Mouse (Mus musculus): ENCODE data around the gene Gm49358. TPM values are rescaled to one million over a fixed set of nuclear protein-coding genes. Genes with fewer than 3 reads are reported as not detected.

The Gm49358 gene
- polyA plus RNA-seq, 1 experiment: not detected

- Histone ChIP-seq H3K9me3 (replicated peaks; ENCODE audit: control insufficient read depth, insufficient read depth, low read length, poor library complexity, severe bottlenecking) (no peaks in the 10 kb centered on the region), H3K4me1 (ENCODE audit: control insufficient read depth, insufficient read depth, low read length) (no peaks in the 10 kb centered on the region), H3K27me3 (ENCODE audit: control insufficient read depth, insufficient read depth, low read length, poor library complexity, severe bottlenecking) (no peaks in the 10 kb centered on the region), H3K9ac (ENCODE audit: low read depth, poor library complexity, severe bottlenecking) (no peak overlapping the region), H3K27ac (ENCODE audit: insufficient read depth, low read length) (no peak overlapping the region), H3K4me3 (ENCODE audit: low read depth, low read length) (no peak overlapping the region), H3K36me3 (ENCODE audit: control insufficient read depth, insufficient read depth, low read length, poor library complexity, severe bottlenecking) (no peaks in the 10 kb centered on the region)
- TF ChIP-seq CTCF (IDR thresholded peaks at IDR 0.05; ENCODE audit: low read depth, low read length): no peak
- no peak for TF ChIP-seq POLR2A (IDR thresholded peaks at IDR 0.05; ENCODE audit: insufficient read depth, low read length)
Observed at GRCm38 (mm10) chr10:86852160-86852559, 88.4 kb downstream of the Gm49358 start.

DNA sequence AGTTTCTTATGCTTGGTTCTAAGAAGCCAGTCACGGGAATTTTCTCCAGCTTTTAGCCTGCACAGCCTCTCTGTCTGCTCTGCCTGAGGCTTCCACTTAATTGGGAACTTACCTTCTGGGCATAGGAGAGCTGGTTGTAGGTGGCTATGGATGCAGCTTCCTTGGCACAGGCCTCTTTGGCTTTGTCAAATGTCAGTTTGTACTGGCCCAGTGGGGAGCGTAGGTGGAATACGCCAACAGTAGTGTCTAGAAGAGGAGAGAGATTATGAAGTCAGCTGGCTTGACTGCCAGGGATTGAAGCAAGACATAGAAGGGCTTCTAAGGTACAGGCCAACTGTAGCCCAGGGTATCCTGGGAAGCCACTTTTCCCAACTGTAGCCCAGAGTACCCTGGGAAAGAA, 89.7 kb downstream of the Gm49358 start:
- H3K4me3 ChIP-seq (ENCODE audit: low read depth, low read length): no peak overlapping the region
- no peaks in the 10 kb centered on the region for H3K36me3 ChIP-seq (ENCODE audit: control insufficient read depth, insufficient read depth, low read length, poor library complexity, severe bottlenecking)
- no peaks in the 10 kb centered on the region for H3K9me3 ChIP-seq (replicated peaks; ENCODE audit: control insufficient read depth, insufficient read depth, low read length, poor library complexity, severe bottlenecking)
- TF ChIP-seq EP300 (IDR thresholded peaks at IDR 0.05; ENCODE audit: insufficient read depth, low read depth, low read length) (no peak), POLR2A (IDR thresholded peaks at IDR 0.05; ENCODE audit: insufficient read depth, low read length) (no peak), CTCF (IDR thresholded peaks at IDR 0.05; ENCODE audit: low read depth, low read length) (no peak)
- no peaks in the 10 kb centered on the region for H3K27me3 ChIP-seq (ENCODE audit: control insufficient read depth, insufficient read depth, low read length, poor library complexity, severe bottlenecking)
- no peak overlapping the region for H3K9ac ChIP-seq (ENCODE audit: low read depth, poor library complexity, severe bottlenecking)
- no peaks in the 10 kb centered on the region for H3K4me1 ChIP-seq (ENCODE audit: control insufficient read depth, insufficient read depth, low read length)
- H3K27ac ChIP-seq (ENCODE audit: insufficient read depth, low read length): no peak overlapping the region

DNA sequence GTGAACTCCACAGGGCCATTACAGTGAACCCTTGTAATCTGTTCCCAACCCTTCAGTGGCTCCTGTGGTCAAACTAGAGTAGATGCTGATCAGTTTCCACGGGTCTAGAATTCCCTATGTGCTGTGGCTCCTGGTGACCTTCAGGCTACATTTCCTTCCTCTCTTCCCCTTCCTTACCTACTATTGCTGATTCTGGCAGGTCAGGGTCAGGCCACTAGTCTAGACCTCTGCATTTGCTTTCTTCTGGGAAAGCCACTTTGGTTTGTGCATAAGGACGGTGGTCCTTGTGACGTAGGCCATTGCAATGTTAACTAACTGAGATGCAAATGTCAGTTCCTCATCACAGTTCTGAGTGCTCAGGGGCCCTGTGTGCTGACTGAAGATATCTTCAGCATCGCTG, 96.6 kb downstream of the Gm49358 start:
- Histone ChIP-seq H3K9me3 (replicated peaks; ENCODE audit: control insufficient read depth, insufficient read depth, low read length, poor library complexity, severe bottlenecking) (no peaks in the 10 kb centered on the region), H3K4me3 (ENCODE audit: low read depth, low read length) (no peak overlapping the region), H3K9ac (ENCODE audit: low read depth, poor library complexity, severe bottlenecking) (no peak overlapping the region), H3K4me1 (ENCODE audit: control insufficient read depth, insufficient read depth, low read length) (no peaks in the 10 kb centered on the region), H3K27me3 (ENCODE audit: control insufficient read depth, insufficient read depth, low read length, poor library complexity, severe bottlenecking) (no peaks in the 10 kb centered on the region), H3K36me3 (ENCODE audit: control insufficient read depth, insufficient read depth, low read length, poor library complexity, severe bottlenecking) (no peaks in the 10 kb centered on the region), H3K27ac (ENCODE audit: insufficient read depth, low read length) (no peak overlapping the region)
- TF ChIP-seq POLR2A (IDR thresholded peaks at IDR 0.05; ENCODE audit: insufficient read depth, low read length) (no peak), EP300 (IDR thresholded peaks at IDR 0.05; ENCODE audit: insufficient read depth, low read depth, low read length) (no peak), CTCF (IDR thresholded peaks at IDR 0.05; ENCODE audit: low read depth, low read length) (no peak)

DNA sequence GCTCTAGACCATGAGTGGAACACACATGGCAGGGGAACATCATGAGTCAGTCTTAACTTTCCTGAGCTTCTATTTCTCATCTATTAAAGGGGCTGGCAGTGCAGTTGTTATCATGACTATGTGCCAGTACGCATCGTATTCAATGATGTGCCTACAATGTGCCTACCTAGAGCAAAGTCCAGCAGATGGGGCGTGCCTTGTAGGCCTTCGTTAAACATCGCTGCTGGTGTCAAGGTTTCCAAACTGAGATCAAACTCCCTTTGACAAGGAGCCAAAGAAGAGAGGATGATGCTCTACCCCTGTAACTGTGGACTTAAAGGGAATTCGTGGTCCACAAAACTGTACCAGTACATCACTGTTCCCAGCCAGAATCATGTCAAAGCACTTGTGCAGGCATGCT, 98.7 kb downstream of the Gm49358 start:
- H3K36me3 ChIP-seq (ENCODE audit: control insufficient read depth, insufficient read depth, low read length, poor library complexity, severe bottlenecking): no peaks in the 10 kb centered on the region
- H3K9ac ChIP-seq (ENCODE audit: low read depth, poor library complexity, severe bottlenecking): no peak overlapping the region
- no peak overlapping the region for H3K27ac ChIP-seq (ENCODE audit: insufficient read depth, low read length)
- no peaks in the 10 kb centered on the region for H3K27me3 ChIP-seq (ENCODE audit: control insufficient read depth, insufficient read depth, low read length, poor library complexity, severe bottlenecking)
- no peak overlapping the region for H3K4me3 ChIP-seq (ENCODE audit: low read depth, low read length)
- TF ChIP-seq CTCF (IDR thresholded peaks at IDR 0.05; ENCODE audit: low read depth, low read length) (no peak), EP300 (IDR thresholded peaks at IDR 0.05; ENCODE audit: insufficient read depth, low read depth, low read length) (no peak), POLR2A (IDR thresholded peaks at IDR 0.05; ENCODE audit: insufficient read depth, low read length) (no peak)
- no peaks in the 10 kb centered on the region for H3K9me3 ChIP-seq (replicated peaks; ENCODE audit: control insufficient read depth, insufficient read depth, low read length, poor library complexity, severe bottlenecking)
- no peaks in the 10 kb centered on the region for H3K4me1 ChIP-seq (ENCODE audit: control insufficient read depth, insufficient read depth, low read length)

DNA sequence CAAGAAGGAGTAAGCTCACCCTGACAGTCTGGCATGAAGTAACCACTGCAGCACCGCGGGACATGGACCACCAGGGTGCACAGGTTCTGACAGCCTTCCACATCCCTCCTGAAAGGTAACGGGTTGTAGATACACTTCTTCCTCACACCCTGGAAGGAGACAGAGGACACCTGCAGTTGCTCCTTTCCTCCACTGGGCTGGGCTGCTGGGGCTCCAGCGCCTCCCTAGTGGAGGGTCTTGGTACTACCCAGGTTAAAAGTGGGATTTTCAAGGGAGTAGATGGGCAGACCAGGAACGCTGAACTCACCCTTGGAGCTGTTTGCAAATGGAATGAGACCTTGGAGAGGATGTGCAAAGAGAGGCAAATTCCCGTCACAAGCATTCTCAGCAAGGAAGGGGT, 99.7 kb downstream of the Gm49358 start:
- Histone ChIP-seq H3K27me3 (ENCODE audit: control insufficient read depth, insufficient read depth, low read length, poor library complexity, severe bottlenecking) (no peaks in the 10 kb centered on the region), H3K4me3 (ENCODE audit: low read depth, low read length) (no peak overlapping the region), H3K9ac (ENCODE audit: low read depth, poor library complexity, severe bottlenecking) (no peak overlapping the region), H3K27ac (ENCODE audit: insufficient read depth, low read length) (no peak overlapping the region), H3K9me3 (replicated peaks; ENCODE audit: control insufficient read depth, insufficient read depth, low read length, poor library complexity, severe bottlenecking) (no peaks in the 10 kb centered on the region), H3K36me3 (ENCODE audit: control insufficient read depth, insufficient read depth, low read length, poor library complexity, severe bottlenecking) (no peaks in the 10 kb centered on the region), H3K4me1 (ENCODE audit: control insufficient read depth, insufficient read depth, low read length) (no peaks in the 10 kb centered on the region)
- no peak for TF ChIP-seq POLR2A (IDR thresholded peaks at IDR 0.05; ENCODE audit: insufficient read depth, low read length)
- TF ChIP-seq EP300 (IDR thresholded peaks at IDR 0.05; ENCODE audit: insufficient read depth, low read depth, low read length): no peak
- TF ChIP-seq CTCF (IDR thresholded peaks at IDR 0.05; ENCODE audit: low read depth, low read length): no peak

- TF ChIP-seq CTCF (IDR thresholded peaks at IDR 0.05; ENCODE audit: low read depth, low read length) (no peak), EP300 (IDR thresholded peaks at IDR 0.05; ENCODE audit: insufficient read depth, low read depth, low read length) (no peak)
- H3K36me3 ChIP-seq (ENCODE audit: control insufficient read depth, insufficient read depth, low read length, poor library complexity, severe bottlenecking): no peaks in the 10 kb centered on the region
- H3K27ac ChIP-seq (ENCODE audit: insufficient read depth, low read length): no peak overlapping the region
- H3K9me3 ChIP-seq (replicated peaks; ENCODE audit: control insufficient read depth, insufficient read depth, low read length, poor library complexity, severe bottlenecking): no peaks in the 10 kb centered on the region
- H3K4me3 ChIP-seq (ENCODE audit: low read depth, low read length): no peak overlapping the region
- no peaks in the 10 kb centered on the region for H3K27me3 ChIP-seq (ENCODE audit: control insufficient read depth, insufficient read depth, low read length, poor library complexity, severe bottlenecking)
- H3K4me1 ChIP-seq (ENCODE audit: control insufficient read depth, insufficient read depth, low read length): no peaks in the 10 kb centered on the region
- no peak overlapping the region for H3K9ac ChIP-seq (ENCODE audit: low read depth, poor library complexity, severe bottlenecking)
Observed at GRCm38 (mm10) chr10:86872121-86872520, 108.3 kb downstream of the Gm49358 start.
